Mouse (Mus musculus) ovary, postnatal 14 days (tissue): ENCODE measurements around the gene Foxp1.

ENCODE experiments used
- DNase-seq: peaks from one replicate; pipeline ENCODE4 v3.0.0; 2022; ENCODE audit warnings: low spot score

Foxp1 gene

GRCm38 (mm10) chr6:98946731-98947130 is 575.8 kb downstream of the Foxp1 start:
- DNase-seq, result no peak

- no peak for DNase-seq
Observed at GRCm38 (mm10) chr6:98945496-98946412, 576.8 kb downstream of the Foxp1 start.

GRCm38 (mm10) chr6:98938348-98938747 is 584.2 kb downstream of the Foxp1 start:
- DNase-seq, result no peak

- no peak for DNase-seq
Observed at GRCm38 (mm10) chr6:98937513-98937912, 585.0 kb downstream of the Foxp1 start.

- no peak for DNase-seq
Observed at GRCm38 (mm10) chr6:98936377-98936776, 586.1 kb downstream of the Foxp1 start.

- no peak for DNase-seq
Observed at GRCm38 (mm10) chr6:98935169-98935568, 587.4 kb downstream of the Foxp1 start.

- no peak for DNase-seq
Observed at GRCm38 (mm10) chr6:98934381-98934780, 588.1 kb downstream of the Foxp1 start.

GRCm38 (mm10) chr6:98933135-98933724 is 589.3 kb downstream of the Foxp1 start:
- DNase-seq, result no peak

GRCm38 (mm10) chr6:98931881-98932540 is 590.5 kb downstream of the Foxp1 start:
- no peak for DNase-seq

GRCm38 (mm10) chr6:98930652-98931300 is 591.7 kb downstream of the Foxp1 start:
- DNase-seq, result no peak

GRCm38 (mm10) chr6:98928365-98928764 is 594.2 kb downstream of the Foxp1 start:
- no peak for DNase-seq

GRCm38 (mm10) chr6:98901259-98901658 is 621.3 kb downstream of the Foxp1 start:
- no peak for DNase-seq

GRCm38 (mm10) chr6:98878208-98878607 is 644.3 kb downstream of the Foxp1 start:
- DNase-seq, result no peak

- no peak for DNase-seq
Observed at GRCm38 (mm10) chr6:98876401-98876800, 646.1 kb downstream of the Foxp1 start.
